Mouse (Mus musculus): ENCODE results near the gene Smc4. TPM values are rescaled to one million over a fixed set of nuclear protein-coding genes. Genes with fewer than 3 reads are reported as not detected.

Smc4 gene
- total RNA-seq (2021) = 10 to 100 TPM; 15.3 to 16.0 TPM

- intact Hi-C loops (cut with DNase I) = loop anchor here (2.0 kb wide), 1 partner anchor 122 kb away; the partner anchor contains the start of gene Kpna4
- DNase-seq (ENCODE audit: low spot score) = peak; percentile 89
Observed at GRCm38 (mm10) chr3:69004437-69005337, at the start of gene Smc4, which contains the start of gene Ift80. Gene Smc4 (plus strand): TSS chr3:69004738. Gene Ift80 (minus strand): TSS chr3:69004570.

- intact Hi-C loops (cut with DNase I) = loop anchor here (10.0 kb wide), 2 partner anchors 242 to 342 kb away; no protein-coding TSS in a partner anchor
Observed at GRCm38 (mm10) chr3:68956454-68956853, 48.1 kb upstream of the Smc4 start.

GRCm38 (mm10) chr3:68957413-68957812 is 47.1 kb upstream of the Smc4 start:
- DNase-seq (ENCODE audit: low spot score) = no peak
- intact Hi-C loops (cut with DNase I) = loop anchor here (10.0 kb wide), 2 partner anchors 243 to 343 kb away; no protein-coding TSS in a partner anchor

More at GRCm38 (mm10) chr3:68956454-68956853, 48.1 kb upstream of the Smc4 start:
- no peak for DNase-seq (ENCODE audit: low spot score)

GRCm38 (mm10) chr3:68964682-68965081 is 39.9 kb upstream of the Smc4 start:
- intact Hi-C loops (cut with DNase I) = no loop called here
- no peak for DNase-seq (ENCODE audit: low spot score)

- no peak for DNase-seq (ENCODE audit: low spot score)
- intact Hi-C loops (cut with DNase I) = no loop called here
Observed at GRCm38 (mm10) chr3:68966527-68967285, 37.8 kb upstream of the Smc4 start.

GRCm38 (mm10) chr3:68967404-68967803 is 37.1 kb upstream of the Smc4 start:
- DNase-seq (ENCODE audit: low spot score) = no peak
- intact Hi-C loops (cut with DNase I) = no loop called here

- intact Hi-C loops (cut with DNase I) = no loop called here
Observed at GRCm38 (mm10) chr3:68969091-68969590, 35.4 kb upstream of the Smc4 start.

GRCm38 (mm10) chr3:68973574-68973973 is 31.0 kb upstream of the Smc4 start:
- DNase-seq (ENCODE audit: low spot score) = no peak
- intact Hi-C loops (cut with DNase I) = no loop called here

More at GRCm38 (mm10) chr3:68969091-68969590, 35.4 kb upstream of the Smc4 start:
- no peak for DNase-seq (ENCODE audit: low spot score)

GRCm38 (mm10) chr3:68974639-68975532 is 29.7 kb upstream of the Smc4 start:
- intact Hi-C loops (cut with DNase I) = no loop called here
- no peak for DNase-seq (ENCODE audit: low spot score)

GRCm38 (mm10) chr3:68975533-68976490 is 28.7 kb upstream of the Smc4 start:
- intact Hi-C loops (cut with DNase I) = no loop called here
- DNase-seq (ENCODE audit: low spot score) = no peak

GRCm38 (mm10) chr3:68977696-68978095 is 26.8 kb upstream of the Smc4 start:
- no peak for DNase-seq (ENCODE audit: low spot score)
- intact Hi-C loops (cut with DNase I) = no loop called here

GRCm38 (mm10) chr3:68979187-68979586 is 25.4 kb upstream of the Smc4 start:
- intact Hi-C loops (cut with DNase I) = no loop called here
- no peak for DNase-seq (ENCODE audit: low spot score)

- DNase-seq (ENCODE audit: low spot score) = no peak
- intact Hi-C loops (cut with DNase I) = no loop called here
Observed at GRCm38 (mm10) chr3:68980898-68981297, 23.6 kb upstream of the Smc4 start.

GRCm38 (mm10) chr3:68986550-68986949 is 18.0 kb upstream of the Smc4 start:
- intact Hi-C loops (cut with DNase I) = no loop called here
- DNase-seq (ENCODE audit: low spot score) = no peak

GRCm38 (mm10) chr3:69002781-69003180 is 1.8 kb upstream of the Smc4 start:
- DNase-seq (ENCODE audit: low spot score) = no peak
- intact Hi-C loops (cut with DNase I) = no loop called here

- intact Hi-C loops (cut with DNase I) = loop anchor here (2.0 kb wide), 1 partner anchor 123 kb away; the partner anchor contains the start of gene Kpna4
- no peak for DNase-seq (ENCODE audit: low spot score)
Observed at GRCm38 (mm10) chr3:69004055-69004436, 492 bp upstream of the Smc4 start.

- intact Hi-C loops (cut with DNase I) = loop anchor here (2.0 kb wide), 2 partner anchors 37 to 121 kb away; partner anchors contain the start of gene Kpna4
- peak; percentile 39 for DNase-seq (ENCODE audit: low spot score)
Observed at GRCm38 (mm10) chr3:69005338-69006245, 1.1 kb downstream of the Smc4 start.

Measured in heart, postnatal 25 days (tissue).